Mouse (Mus musculus) layer of hippocampus, postnatal 10 days (tissue): ENCODE measurements around the gene Sbf2. TPM values are rescaled to one million over a fixed set of nuclear protein-coding genes. Genes with fewer than 3 reads are reported as not detected.

Experiments used
- DNase-seq, 2 experiments: peaks; one replicate each; pipeline ENCODE4 v3.0.0; 2021; ENCODE audit warnings: low spot score in 2 of 2
- total RNA-seq, 2 experiments: library from RNA; stranded (reverse); gene quantifications; 2 replicates each; pipeline ENCODE4 v1.2.3; 2021

Gene Sbf2
- total RNA-seq, 2 experiments from 2014 or later = 82.9 to 86.0 TPM

GRCm38 (mm10) chr7:110315352-110315751 is 299.4 kb downstream of the Sbf2 start:
- DNase-seq = no peak

- no peak for DNase-seq
These were observed 300.3 kb downstream of the Sbf2 start for GRCm38 (mm10) chr7:110314401-110314890.

GRCm38 (mm10) chr7:110313392-110314055 is 301.2 kb downstream of the Sbf2 start:
- no peak for DNase-seq

GRCm38 (mm10) chr7:110309246-110309645 is 305.5 kb downstream of the Sbf2 start:
- DNase-seq = no peak

GRCm38 (mm10) chr7:110307741-110308140 is 307.0 kb downstream of the Sbf2 start:
- DNase-seq = no peak

- no peak for DNase-seq
These were observed 308.4 kb downstream of the Sbf2 start for GRCm38 (mm10) chr7:110306281-110306680.

GRCm38 (mm10) chr7:110305486-110305885 is 309.2 kb downstream of the Sbf2 start:
- DNase-seq = no peak

- no peak for DNase-seq
These were observed 311.8 kb downstream of the Sbf2 start for GRCm38 (mm10) chr7:110302886-110303285.

GRCm38 (mm10) chr7:110298739-110299410 is 315.8 kb downstream of the Sbf2 start:
- DNase-seq = no peak

GRCm38 (mm10) chr7:110298090-110298489 is 316.6 kb downstream of the Sbf2 start:
- DNase-seq = no peak

- DNase-seq = no peak
These were observed 317.1 kb downstream of the Sbf2 start for GRCm38 (mm10) chr7:110297611-110298010.

- DNase-seq = no peak
These were observed 317.7 kb downstream of the Sbf2 start for GRCm38 (mm10) chr7:110296889-110297603.

- no peak for DNase-seq
These were observed 325.1 kb downstream of the Sbf2 start for GRCm38 (mm10) chr7:110289647-110290046.

GRCm38 (mm10) chr7:110288731-110289191 is 326.0 kb downstream of the Sbf2 start:
- peak in 1 of 2 experiments; percentile 48 for DNase-seq

- DNase-seq = no peak
These were observed 326.5 kb downstream of the Sbf2 start for GRCm38 (mm10) chr7:110288191-110288604.

- no peak for DNase-seq
These were observed 327.1 kb downstream of the Sbf2 start for GRCm38 (mm10) chr7:110287476-110288071.

GRCm38 (mm10) chr7:110286838-110287475 is 327.8 kb downstream of the Sbf2 start:
- peak; percentile 85 to 89 for DNase-seq

- no peak for DNase-seq
These were observed 328.5 kb downstream of the Sbf2 start for GRCm38 (mm10) chr7:110286198-110286732.

GRCm38 (mm10) chr7:110285849-110286151 is 328.9 kb downstream of the Sbf2 start:
- no peak for DNase-seq

- DNase-seq = no peak
These were observed 329.5 kb downstream of the Sbf2 start for GRCm38 (mm10) chr7:110285076-110285848.
